8 mouse cellular contexts compared by ENCODE assay signal in genomic region chr16:60604613-60605012, GRCm38 (mm10). TPM values are rescaled to one million over a fixed set of nuclear protein-coding genes. Genes with fewer than 3 reads are reported as not detected.
DNase-seq lines count a peak whose midpoint lies in the region; ATAC-seq lines count a peak whose summit lies in the region.
"Had no signal": no experiment of that assay in that cellular context is flagged by ENCODE, and none has a peak within 500 bp of the region (broad histone marks: within the 10 kb centered on the region; RNA-seq: fewer than 3 reads in every experiment).

No protein-coding gene starts in this region.

- peak overlapping the region; percentile 46 for H3K4me3 ChIP-seq in embryonic facial prominence, embryonic 15.5 days (replicated peaks)

- peaks cover 21% of the 10 kb centered on the region for H3K4me1 ChIP-seq in embryonic facial prominence, embryonic 15.5 days

- H3K9me3 ChIP-seq in embryonic facial prominence, embryonic 15.5 days (replicated peaks) = no peaks in the 10 kb centered on the region

- peak overlapping the region; percentile 89 for H3K4me2 ChIP-seq in embryonic facial prominence, embryonic 15.5 days (replicated peaks)

- no peaks in the 10 kb centered on the region for H3K36me3 ChIP-seq in embryonic facial prominence, embryonic 15.5 days

- intact Hi-C loops in left cerebral cortex, postnatal 25 days (cut with DNase I) = loop anchor here (5.0 kb wide), 1 partner anchor 922 kb away; no protein-coding TSS in a partner anchor
- intact Hi-C loops in left cerebral cortex, postnatal 4 days (cut with DNase I) = loop anchor here (5.0 to 10.0 kb wide), 2 partner anchors 922 to 1900 kb away; no protein-coding TSS in a partner anchor

- H3K27me3 ChIP-seq in embryonic facial prominence, embryonic 15.5 days = peaks cover 29% of the 10 kb centered on the region

- H3K27ac ChIP-seq in embryonic facial prominence, embryonic 15.5 days (replicated peaks) = no peak overlapping the region

- 2% methylated on average over 10 of the region's 10 CpGs for WGBS in embryonic facial prominence, embryonic 15.5 days

- no peak for ATAC-seq in embryonic facial prominence, embryonic 15.5 days (ENCODE audit: insufficient number of reproducible peaks, low FRiP score, low TSS enrichment, low read depth)

- H3K9ac ChIP-seq in embryonic facial prominence, embryonic 15.5 days = no peak overlapping the region

- DNase-seq in left cerebral cortex, postnatal 25 days (ENCODE audit: low spot score in 2 of 2) = peak; percentile 17 to 26
- DNase-seq in left cerebral cortex, adult 18-20 months (ENCODE audit: low spot score in 2 of 2) = no peak
- peak; percentile 4 for DNase-seq in left cerebral cortex, postnatal 4 days
- peak; percentile 4 for DNase-seq in right cerebral cortex, postnatal 4 days
- DNase-seq in adrenal gland, postnatal 25 days = no peak
- no peak for DNase-seq in ovary, postnatal 14 days (ENCODE audit: low spot score)
- DNase-seq: kidney, adult 18-20 months had no signal

RNA-seq across cellular contexts. Expression of gene Epha6, which starts 0.7 kb away (rescaled TPM):
- total RNA-seq in left cerebral cortex, postnatal 25 days (2021) = 10 to 100 TPM; 71.1 to 78.3 TPM
- 10 to 100 TPM; 61.2 to 67.0 TPM for total RNA-seq in left cerebral cortex, adult 18-20 months (2021)
- 0.59 and 0.77 TPM in 2 replicates for polyA plus RNA-seq in embryonic facial prominence, embryonic 15.5 days (2015; fragmentation: Nextera tagmentation; extraction: Ambion mirVana)
- total RNA-seq in left cerebral cortex, postnatal 4 days (2021) = 10 to 100 TPM; 44.3 to 53.6 TPM
- not detected in 2 replicates for total RNA-seq in adrenal gland, postnatal 25 days (2021)

Comparison
In these comparisons a context has a peak if more than half of its experiments do, and no peak if none do; other contexts are left out.
1. DNase-seq: peak in left cerebral cortex, postnatal 25 days (2 of 2), left cerebral cortex, postnatal 4 days (single experiment) and right cerebral cortex, postnatal 4 days (single experiment); none in left cerebral cortex, adult 18-20 months (0 of 2), adrenal gland, postnatal 25 days (single experiment) and ovary, postnatal 14 days (single experiment).
2. RNA of gene Epha6, which starts 0.7 kb away (total RNA-seq): 71.1 to 78.3 TPM in left cerebral cortex, postnatal 25 days, 61.2 to 67.0 TPM in left cerebral cortex, adult 18-20 months and 44.3 to 53.6 TPM in left cerebral cortex, postnatal 4 days; not detected in adrenal gland, postnatal 25 days; every median in the first group is over 10 times any median in the second.